Mouse (Mus musculus) CH12.LX (cell line): Measurements from ENCODE around the gene Pcdh9. TPM values are rescaled to one million over a fixed set of nuclear protein-coding genes. Genes with fewer than 3 reads are reported as not detected.

Source experiments
- DNase-seq: peaks from one replicate; pipeline ENCODE4 v3.0.0-alpha.2; 2013; ENCODE audit errors: extremely low read depth
- H3K27ac ChIP-seq: 2 replicates; pipeline ENCODE4 v1.5.1; 2012; ENCODE audit warnings: low read depth, mild to moderate bottlenecking, control low read depth, moderate library complexity; ENCODE audit not compliant: insufficient read depth
- H3K27me3 ChIP-seq: replicated peaks from 2 replicates; pipeline ENCODE3; 2012; ENCODE audit warnings: inconsistent platforms
- H3K36me3 ChIP-seq, 2 experiments: replicated peaks in 1 of 2; 2 replicates each; pipeline versions ENCODE3 to v1.6.1; 2012; ENCODE audit warnings: inconsistent platforms in 1 of 2, low read length in 1 of 2, mild to moderate bottlenecking in 1 of 2, mixed read lengths in 1 of 2, moderate library complexity in 1 of 2; ENCODE audit not compliant: control insufficient read depth in 1 of 2, insufficient read depth in 1 of 2
- H3K4me1 ChIP-seq, 2 experiments: 2 replicates each; pipeline ENCODE4 v1.6.1; 2012; ENCODE audit warnings: inconsistent platforms in 1 of 2, moderate library complexity in 1 of 2; ENCODE audit not compliant: insufficient read depth in 2 of 2, control insufficient read depth in 1 of 2
- H3K4me2 ChIP-seq: 2 replicates; pipeline ENCODE4 v1.6.1; 2012; ENCODE audit warnings: low read depth, mild to moderate bottlenecking, control low read depth; ENCODE audit not compliant: poor library complexity, insufficient read depth, severe bottlenecking
- H3K4me3 ChIP-seq, 3 experiments: fragments of 150-350 bp in 1 of 3; sonication (generic) in 1 of 3; replicated peaks in 1 of 3; 2 replicates each; pipeline versions ENCODE3 to v1.5.1; 2011 to 2012; ENCODE audit warnings: low read depth in 2 of 3, low read length in 2 of 3, mild to moderate bottlenecking in 2 of 3, moderate library complexity in 2 of 3, control low read depth in 1 of 3, improper control_type of control experiment in 1 of 3, inconsistent platforms in 1 of 3, mixed read lengths in 1 of 3; ENCODE audit not compliant: poor library complexity in 1 of 3
- H3K79me2 ChIP-seq: replicated peaks from 2 replicates; pipeline ENCODE4 v1.6.1; 2012; ENCODE audit warnings: mild to moderate bottlenecking, moderate library complexity; ENCODE audit not compliant: control insufficient read depth, poor library complexity, insufficient read depth, severe bottlenecking; ENCODE audit errors: extremely low read depth
- H3K9ac ChIP-seq: 2 replicates; pipeline ENCODE4 v1.6.1; 2012; ENCODE audit warnings: low read depth, mild to moderate bottlenecking, control low read depth, moderate library complexity; ENCODE audit not compliant: insufficient read depth
- H3K9me3 ChIP-seq: replicated peaks from 2 replicates; pipeline ENCODE3; 2012; ENCODE audit warnings: low read length, inconsistent platforms, mixed read lengths
- BHLHE40 ChIP-seq: IDR thresholded peaks from 2 replicates; pipeline ENCODE4 v1.6.1; 2011; ENCODE audit warnings: mild to moderate bottlenecking, low read depth, low read length, improper control_type of control experiment
- CHD1 ChIP-seq: IDR thresholded peaks from 2 replicates; pipeline ENCODE4 v1.6.1; 2012; ENCODE audit warnings: low read depth, low read length, improper control_type of control experiment, inconsistent platforms
- CTCF ChIP-seq, 2 experiments: IDR thresholded peaks in 1 of 2; conservative IDR thresholded peaks in 1 of 2; 2 replicates each; pipeline ENCODE4 v1.5.1; 2011 to 2012; ENCODE audit warnings: low read depth in 2 of 2, low read length in 2 of 2, improper control_type of control experiment in 1 of 2, inconsistent platforms in 1 of 2, mild to moderate bottlenecking in 1 of 2, moderate library complexity in 1 of 2
- E2F4 ChIP-seq: IDR thresholded peaks from 2 replicates; pipeline ENCODE4 v1.6.1; 2011; ENCODE audit warnings: low read depth, low read length, improper control_type of control experiment; ENCODE audit not compliant: insufficient replicate concordance
- EP300 ChIP-seq: IDR thresholded peaks from 2 replicates; pipeline ENCODE4 v1.6.1; 2011; ENCODE audit warnings: low read length, improper control_type of control experiment
- HCFC1 ChIP-seq: IDR thresholded peaks from 2 replicates; pipeline ENCODE4 v1.6.1; 2012; ENCODE audit warnings: low read depth, mild to moderate bottlenecking, inconsistent platforms, low read length, improper control_type of control experiment
- IRF4 ChIP-seq: IDR thresholded peaks from 2 replicates; pipeline ENCODE4 v1.6.1; 2014; ENCODE audit warnings: low read depth, mild to moderate bottlenecking, inconsistent platforms, low read length, improper control_type of control experiment
- MAFK ChIP-seq: IDR thresholded peaks from 2 replicates; pipeline ENCODE4 v1.6.1; 2011; ENCODE audit warnings: low read length, improper control_type of control experiment; ENCODE audit not compliant: insufficient replicate concordance
- MAX ChIP-seq: IDR thresholded peaks from 2 replicates; pipeline ENCODE4 v1.6.1; 2011; ENCODE audit warnings: low read length, improper control_type of control experiment
- MAZ ChIP-seq: IDR thresholded peaks from 2 replicates; pipeline ENCODE4 v1.6.1; 2012; ENCODE audit warnings: low read depth, mild to moderate bottlenecking, inconsistent platforms, low read length, improper control_type of control experiment, moderate library complexity
- MEF2A ChIP-seq: IDR thresholded peaks from 2 replicates; pipeline ENCODE4 v1.6.1; 2014; ENCODE audit warnings: low read depth, mild to moderate bottlenecking, inconsistent platforms, low read length, improper control_type of control experiment, borderline replicate concordance
- MXI1 ChIP-seq: IDR thresholded peaks from 2 replicates; pipeline ENCODE4 v1.6.1; 2011; ENCODE audit warnings: mild to moderate bottlenecking, low read depth, low read length, improper control_type of control experiment
- MYC ChIP-seq: IDR thresholded peaks from 2 replicates; pipeline ENCODE4 v1.6.1; 2011; ENCODE audit warnings: low read depth, mild to moderate bottlenecking, improper control_type of control experiment, low read length
- NELFE ChIP-seq: IDR thresholded peaks from 2 replicates; pipeline ENCODE4 v1.6.1; 2011; ENCODE audit warnings: low read depth, low read length, improper control_type of control experiment
- POLR2A ChIP-seq: IDR thresholded peaks from 2 replicates; pipeline ENCODE4 v1.6.1; 2011; ENCODE audit warnings: low read depth, mild to moderate bottlenecking, improper control_type of control experiment, low read length
- POLR2AphosphoS2 ChIP-seq: IDR thresholded peaks from 2 replicates; pipeline ENCODE4 v1.6.1; 2011; ENCODE audit warnings: low read depth, low read length, improper control_type of control experiment
- RAD21 ChIP-seq: IDR thresholded peaks from 2 replicates; pipeline ENCODE4 v1.6.1; 2011; ENCODE audit warnings: low read depth, mild to moderate bottlenecking, low read length, improper control_type of control experiment, moderate library complexity
- SMC3 ChIP-seq: IDR thresholded peaks from 2 replicates; pipeline ENCODE4 v1.6.1; 2011; ENCODE audit warnings: low read depth, low read length, improper control_type of control experiment
- TBP ChIP-seq: conservative IDR thresholded peaks from 2 replicates; pipeline ENCODE4 v1.6.1; 2011; ENCODE audit warnings: low read depth, low read length, improper control_type of control experiment
- UBTF ChIP-seq: IDR thresholded peaks from 2 replicates; pipeline ENCODE4 v1.6.1; 2012; ENCODE audit warnings: low read depth, mild to moderate bottlenecking, inconsistent platforms, low read length, improper control_type of control experiment, moderate library complexity
- USF2 ChIP-seq: conservative IDR thresholded peaks from 2 replicates; pipeline ENCODE4 v1.6.1; 2011; ENCODE audit warnings: low read depth, low read length, improper control_type of control experiment
- ZKSCAN1 ChIP-seq: IDR thresholded peaks from 2 replicates; pipeline ENCODE4 v1.6.1; 2012; ENCODE audit warnings: low read depth, inconsistent platforms, low read length, improper control_type of control experiment, borderline replicate concordance
- ZMIZ1 ChIP-seq: IDR thresholded peaks from 2 replicates; pipeline ENCODE4 v1.6.1; 2012; ENCODE audit warnings: low read depth, mild to moderate bottlenecking, inconsistent platforms, low read length, improper control_type of control experiment
- dilution Hi-C: fragments of 300-500 bp; cut with MboI; formaldehyde crosslinking; loops from 2 replicates; pipeline ENCODE4 v1.14.3; 2020; ENCODE audit warnings: low sequenced_read_pairs; ENCODE audit not compliant: extremely low pct_unique_long_range_greater_than_20kb, extremely low pct_ligation_motif_present
- in situ Hi-C: fragments of 300-500 bp; cut with MboI; formaldehyde crosslinking; loops from 3 replicates; pipeline ENCODE4 v1.14.3; 2019; ENCODE audit warnings: low sequenced_read_pairs, low pct_ligation_motif_present, low pct_unique_long_range_greater_than_20kb, mixed read lengths
- polyA plus RNA-seq: library from polyadenylated mRNA; unstranded; fragments of >175 nt; gene quantifications from 2 replicates; pipeline ENCODE4 v1.2.1, GENCODE M21; 2012; ENCODE audit warnings: low read depth; ENCODE audit not compliant: insufficient read length
- total RNA-seq, 2 experiments: library from RNA; depleted of rRNA; stranded (reverse); fragments of 300-350 nt in 1 of 2; fragments of >200 nt in 1 of 2; gene quantifications; 2 replicates each; pipeline ENCODE4 v1.2.3; 2012 to 2014

Pcdh9 gene
- total and polyA plus RNA-seq, 3 experiments: not detected

DNA sequence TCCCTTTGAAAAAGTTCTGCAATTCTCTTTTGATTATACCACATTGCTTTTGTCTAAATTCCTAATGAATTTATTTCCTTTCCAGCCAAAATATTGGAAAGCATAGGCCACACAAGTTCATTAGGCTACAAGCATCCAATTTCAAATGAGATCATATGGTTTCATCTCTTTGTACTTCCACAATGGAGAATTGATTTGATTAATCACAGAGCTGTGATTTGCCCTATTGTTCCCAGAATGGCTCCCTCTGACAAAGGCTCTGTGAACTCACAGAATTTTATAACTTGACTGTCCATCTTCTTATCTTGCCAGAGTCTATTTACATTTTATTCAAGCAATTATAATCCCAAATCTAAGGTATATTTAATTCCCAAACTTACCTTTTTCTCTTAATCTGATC is 22.3 kb downstream of the Pcdh9 start:
- H3K36me3 ChIP-seq: no peaks in the 10 kb centered on the region
- no peaks in the 10 kb centered on the region for H3K79me2 ChIP-seq
- no peak overlapping the region for H3K4me2 ChIP-seq
- H3K4me3 ChIP-seq: no peak overlapping the region
- no peak for DNase-seq
- H3K9me3 ChIP-seq: peaks cover 5% of the 10 kb centered on the region
- H3K27ac ChIP-seq: no peak overlapping the region
- no peak overlapping the region for H3K9ac ChIP-seq
- dilution Hi-C loops: no loop called here
- TF ChIP-seq MXI1 (no peak), MEF2A (no peak), MYC (no peak)
- TF ChIP-seq, all 38 proteins: peak for 0
- Histone ChIP-seq H3K27me3 (no peaks in the 10 kb centered on the region), H3K4me1 (no peaks in the 10 kb centered on the region)
- in situ Hi-C loops: no loop called here

- no peaks in the 10 kb centered on the region for H3K79me2 ChIP-seq
- no peaks in the 10 kb centered on the region for H3K36me3 ChIP-seq
- no peak overlapping the region for H3K27ac ChIP-seq
- no peak for DNase-seq
- H3K4me1 ChIP-seq: no peaks in the 10 kb centered on the region
- H3K9me3 ChIP-seq: peaks cover 2% of the 10 kb centered on the region
- H3K27me3 ChIP-seq: no peaks in the 10 kb centered on the region
- TF ChIP-seq UBTF: no peak
- TF ChIP-seq NELFE: no peak
- TF ChIP-seq RAD21: no peak
- no peak for TF ChIP-seq POLR2A
- no peak for TF ChIP-seq MAX
- TF ChIP-seq HCFC1: no peak
- no peak for TF ChIP-seq POLR2AphosphoS2
- TF ChIP-seq MAZ: no peak
- no peak for TF ChIP-seq USF2
- no peak for TF ChIP-seq MEF2A
- no peak for TF ChIP-seq BHLHE40
- in situ Hi-C loops (no loop called here), dilution Hi-C loops (no loop called here)
- no peak overlapping the region for H3K4me3 ChIP-seq
- no peak overlapping the region for H3K9ac ChIP-seq
- no peak overlapping the region for H3K4me2 ChIP-seq
Measured at GRCm38 (mm10) chr14:93858069-93858468, 32.4 kb downstream of the Pcdh9 start.

DNA sequence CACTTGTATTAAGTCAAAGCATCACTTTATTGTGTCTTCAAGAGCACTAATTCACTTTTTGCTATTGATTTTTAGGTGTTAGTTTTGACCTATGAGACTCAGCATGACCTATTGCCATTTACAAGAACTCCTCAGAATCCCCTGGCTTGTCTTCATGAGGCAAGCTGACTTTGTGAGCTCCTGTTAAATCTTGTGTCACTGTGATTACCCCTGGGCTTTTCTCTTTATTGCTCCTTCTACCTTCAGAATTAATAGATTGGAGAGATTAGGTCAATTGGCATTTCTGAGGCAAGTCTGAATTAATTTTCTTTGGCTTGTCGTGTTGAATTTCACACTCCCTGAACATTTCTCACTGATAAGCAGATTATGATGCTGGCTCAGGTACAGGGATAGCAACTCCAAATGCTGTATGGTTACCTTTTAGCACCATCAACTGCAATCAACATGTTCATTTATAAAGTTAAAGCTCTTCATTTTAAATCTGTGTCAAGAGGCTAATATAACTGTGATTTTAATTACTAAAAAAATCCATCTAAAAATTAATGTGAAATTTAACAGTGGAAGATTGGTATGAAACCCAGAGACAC is 44.3 kb downstream of the Pcdh9 start:
- no peak for TF ChIP-seq TBP
- TF ChIP-seq ZMIZ1: no peak
- no peak for TF ChIP-seq IRF4
- no peak for TF ChIP-seq MEF2A
- no peak for TF ChIP-seq USF2
- TF ChIP-seq NELFE: no peak
- TF ChIP-seq BHLHE40: no peak
- no peak for TF ChIP-seq E2F4
- no peak for TF ChIP-seq CTCF (conservative IDR thresholded peaks at IDR 0.05 in 1 of 2, IDR thresholded peaks at IDR 0.05 in 1 of 2; ENCODE audit: low read depth in 2 of 2, low read length in 2 of 2)
- no peak for TF ChIP-seq EP300
- no peak for TF ChIP-seq CHD1
- no peak for TF ChIP-seq POLR2AphosphoS2
- TF ChIP-seq MYC: no peak
- no peak for TF ChIP-seq MAZ
- TF ChIP-seq MAX: no peak
- no peak for TF ChIP-seq SMC3
- no peak for TF ChIP-seq MAFK
- no peak for TF ChIP-seq ZKSCAN1
- TF ChIP-seq MXI1: no peak
- no peaks in the 10 kb centered on the region for H3K27me3 ChIP-seq
- H3K36me3 ChIP-seq: no peaks in the 10 kb centered on the region
- H3K9me3 ChIP-seq: peaks cover 5% of the 10 kb centered on the region
- H3K4me2 ChIP-seq: no peak overlapping the region
- no peak overlapping the region for H3K4me3 ChIP-seq
- dilution Hi-C loops: no loop called here
- DNase-seq: no peak
- no peak overlapping the region for H3K27ac ChIP-seq
- no peaks in the 10 kb centered on the region for H3K4me1 ChIP-seq
- H3K79me2 ChIP-seq: no peaks in the 10 kb centered on the region
- in situ Hi-C loops: no loop called here
- no peak overlapping the region for H3K9ac ChIP-seq
